Mouse (Mus musculus) forebrain, embryonic 14.5 days (tissue): ENCODE data around the gene Lpin2. TPM values are rescaled to one million over a fixed set of nuclear protein-coding genes. Genes with fewer than 3 reads are reported as not detected.

ENCODE experiments used
- ATAC-seq: fragments of 200-750 bp; cut with Nextera tagmentation; 2 replicates; pipeline ENCODE4 v1.8.0; 2017; ENCODE audit warnings: mild to moderate bottlenecking, moderate library complexity
- DNase-seq: peaks from one replicate; pipeline ENCODE4 v3.0.0-alpha.2; 2015; ENCODE audit warnings: low spot score
- H3K27ac ChIP-seq: fragments of 300-500 bp; sonication (generic); 2 replicates; pipeline ENCODE4 v1.5.1; 2014; ENCODE audit warnings: low read depth, mild to moderate bottlenecking, control low read depth, low read length, moderate library complexity
- H3K27me3 ChIP-seq: fragments of 300-500 bp; sonication (generic); replicated peaks from 2 replicates; pipeline ENCODE4 v1.6.1; 2014; ENCODE audit warnings: low read length, control low read depth, mixed read lengths; ENCODE audit not compliant: control insufficient read depth, insufficient read depth
- H3K36me3 ChIP-seq: fragments of 300-500 bp; sonication (generic); 2 replicates; pipeline ENCODE4 v1.6.1; 2014; ENCODE audit warnings: low read length, control low read depth; ENCODE audit not compliant: control insufficient read depth, insufficient read depth
- H3K4me1 ChIP-seq: fragments of 300-500 bp; sonication (generic); 2 replicates; pipeline ENCODE4 v1.6.1; 2014; ENCODE audit warnings: antibody characterized with exemption, low read length, control low read depth; ENCODE audit not compliant: control insufficient read depth, insufficient read depth
- H3K4me2 ChIP-seq: fragments of 300-500 bp; sonication (generic); 2 replicates; pipeline ENCODE4 v1.6.1; 2014; ENCODE audit warnings: mild to moderate bottlenecking, control low read depth, low read length
- H3K4me3 ChIP-seq: fragments of 300-500 bp; sonication (generic); 2 replicates; pipeline ENCODE4 v1.5.1; 2014; ENCODE audit warnings: low read depth, low read length, control low read depth
- H3K9ac ChIP-seq: fragments of 300-500 bp; sonication (generic); 2 replicates; pipeline ENCODE4 v1.6.1; 2014; ENCODE audit warnings: mild to moderate bottlenecking, low read length, control low read depth, moderate library complexity
- H3K9me3 ChIP-seq: fragments of 300-500 bp; sonication (generic); replicated peaks from 2 replicates; pipeline ENCODE4 v1.6.1; 2016; ENCODE audit warnings: low read length, control low read depth, mixed read lengths; ENCODE audit not compliant: control insufficient read depth
- WGBS: fragments of 180-500 bp; shearing (Covaris S2); extraction: QIAGEN DNeasy Blood & Tissue Kit; methylation state at CpG from one replicate; pipeline ENCODE4 v1.1.7; 2014; 5-methylcytosine and 5-hydroxymethylcytosine counted together
- polyA plus RNA-seq: library from polyadenylated mRNA; unstranded; fragments of >200 nt; fragmentation: Nextera tagmentation; extraction: Ambion mirVana; gene quantifications from 2 replicates; pipeline ENCODE4 v1.2.1, GENCODE M21; 2014

The Lpin2 gene
- polyA plus RNA-seq, 1 experiment from 2014 or later: 29.8 TPM

DNA sequence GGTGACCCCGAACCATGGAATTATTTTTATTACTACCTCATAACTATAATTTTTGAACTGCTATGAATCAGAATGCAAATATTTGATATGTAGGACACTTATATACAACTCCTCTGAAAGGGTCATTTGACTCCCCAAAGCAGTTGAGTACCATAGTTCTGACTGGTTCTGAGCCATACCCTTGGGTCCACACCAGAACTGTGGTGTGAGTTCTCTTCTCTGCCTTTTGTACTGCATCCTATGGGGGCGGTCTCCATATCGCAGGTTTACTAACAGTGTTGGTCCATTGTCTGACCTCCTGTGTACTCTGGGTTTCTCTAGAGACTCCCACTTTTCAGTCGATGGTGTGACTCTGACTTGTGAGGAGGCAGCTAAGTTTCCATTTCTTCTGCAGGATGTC, 63.7 kb downstream of the Lpin2 start:
- 94% methylated on average over 4 of the region's 4 CpGs for WGBS
- H3K27ac ChIP-seq: no peak overlapping the region
- H3K27me3 ChIP-seq: no peaks in the 10 kb centered on the region
- H3K9me3 ChIP-seq: no peaks in the 10 kb centered on the region
- peaks cover 81% of the 10 kb centered on the region for H3K36me3 ChIP-seq
- no peak overlapping the region for H3K9ac ChIP-seq
- no peak for ATAC-seq
- no peaks in the 10 kb centered on the region for H3K4me1 ChIP-seq
- H3K4me3 ChIP-seq: no peak overlapping the region
- no peak for DNase-seq
- H3K4me2 ChIP-seq: no peak overlapping the region

DNA sequence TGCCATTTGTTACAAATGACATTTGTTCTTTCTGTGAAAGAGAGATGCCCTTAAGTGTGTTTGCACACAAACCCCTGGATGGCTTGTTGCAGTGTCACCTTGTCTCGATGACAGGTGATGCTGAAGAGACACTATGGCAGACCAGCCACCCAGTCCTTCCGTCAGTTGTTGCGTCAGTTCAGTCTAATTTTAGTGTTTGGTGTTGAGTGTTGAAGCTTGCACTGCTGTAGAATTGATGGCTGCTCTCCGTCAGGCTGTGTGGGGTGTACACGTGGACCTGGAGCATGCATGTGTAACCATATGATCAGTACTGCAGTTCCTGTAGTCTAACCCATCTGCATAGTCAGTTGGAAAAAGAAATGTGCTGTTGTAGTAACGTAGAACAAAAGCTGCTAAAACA, 66.6 kb downstream of the Lpin2 start:
- DNase-seq (no peak), ATAC-seq (no peak)
- Histone ChIP-seq H3K4me3 (no peak overlapping the region), H3K4me1 (no peaks in the 10 kb centered on the region), H3K9me3 (no peaks in the 10 kb centered on the region), H3K27me3 (no peaks in the 10 kb centered on the region), H3K36me3 (peaks cover 53% of the 10 kb centered on the region), H3K4me2 (no peak overlapping the region), H3K27ac (no peak overlapping the region), H3K9ac (no peak overlapping the region)
- 78% methylated on average over 6 of the region's 6 CpGs for WGBS

DNA sequence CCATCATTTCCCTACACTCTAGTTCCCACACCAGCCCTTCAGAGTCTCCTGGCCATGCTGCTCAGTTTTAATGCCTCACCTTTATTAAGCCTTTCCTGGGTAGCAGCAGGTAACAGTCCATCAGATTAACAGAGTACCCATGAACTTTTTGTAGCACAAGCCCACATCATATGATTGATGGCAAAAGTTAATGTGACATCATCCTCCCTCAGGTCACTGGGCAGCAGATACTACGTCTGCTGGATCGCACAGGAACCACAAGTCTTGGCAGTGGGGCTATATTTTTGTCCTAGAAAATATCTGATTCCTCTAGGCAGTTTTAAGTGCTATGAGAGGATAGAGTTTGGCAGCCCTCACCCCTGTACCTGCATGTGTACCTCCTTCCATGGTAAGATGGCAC, 67.7 kb downstream of the Lpin2 start:
- no peak overlapping the region for H3K4me2 ChIP-seq
- no peaks in the 10 kb centered on the region for H3K9me3 ChIP-seq
- peaks cover 44% of the 10 kb centered on the region for H3K36me3 ChIP-seq
- no peak overlapping the region for H3K9ac ChIP-seq
- H3K27ac ChIP-seq: no peak overlapping the region
- no peak overlapping the region for H3K4me3 ChIP-seq
- 95% methylated on average over 2 of the region's 2 CpGs for WGBS
- H3K4me1 ChIP-seq: no peaks in the 10 kb centered on the region
- no peaks in the 10 kb centered on the region for H3K27me3 ChIP-seq
- DNase-seq (no peak), ATAC-seq (no peak)

DNA sequence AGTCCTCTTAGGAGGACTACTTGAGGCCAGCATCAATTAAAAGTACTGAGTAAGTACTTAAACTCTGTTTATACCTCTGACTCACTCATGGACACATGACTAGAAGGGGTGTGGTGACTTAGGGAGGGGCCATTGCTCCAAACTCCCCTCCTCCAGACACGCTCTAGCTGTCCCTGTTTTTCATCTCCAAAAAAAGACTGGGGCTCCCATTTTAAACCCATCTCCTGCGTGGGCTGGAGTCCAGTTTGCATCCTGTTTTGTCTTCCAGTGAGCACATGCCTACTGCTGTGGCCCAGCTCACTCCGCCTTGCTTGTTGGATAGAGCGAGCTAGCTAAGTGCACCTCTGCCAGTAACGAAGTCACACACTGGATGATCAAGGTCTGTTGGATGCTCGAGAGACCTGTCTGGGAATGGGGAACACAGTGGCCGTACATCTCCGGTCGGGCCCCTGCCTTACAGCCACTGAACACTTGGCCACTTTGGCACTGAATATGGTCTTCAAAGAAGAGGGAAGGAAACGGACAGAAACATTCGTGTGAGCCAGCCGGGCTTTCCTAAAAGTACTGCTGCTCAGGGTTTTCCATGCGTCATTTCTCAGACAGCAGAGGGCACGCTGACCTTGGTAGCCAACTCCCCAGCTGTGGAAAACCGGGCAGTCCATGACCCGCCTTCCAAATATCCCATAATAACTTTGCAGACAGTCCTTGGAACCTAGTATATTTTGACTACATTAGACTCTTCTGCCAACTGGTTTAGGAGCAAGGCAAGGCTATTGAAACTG, 68.7 kb downstream of the Lpin2 start:
- DNase-seq (no peak), ATAC-seq (no peak)
- Histone ChIP-seq H3K4me1 (no peaks in the 10 kb centered on the region), H3K9me3 (no peaks in the 10 kb centered on the region), H3K27ac (no peak overlapping the region), H3K27me3 (no peaks in the 10 kb centered on the region), H3K4me3 (no peak overlapping the region), H3K36me3 (peaks cover 35% of the 10 kb centered on the region), H3K9ac (no peak overlapping the region), H3K4me2 (no peak overlapping the region)
- WGBS: 89% methylated on average over 16 of the region's 16 CpGs

DNA sequence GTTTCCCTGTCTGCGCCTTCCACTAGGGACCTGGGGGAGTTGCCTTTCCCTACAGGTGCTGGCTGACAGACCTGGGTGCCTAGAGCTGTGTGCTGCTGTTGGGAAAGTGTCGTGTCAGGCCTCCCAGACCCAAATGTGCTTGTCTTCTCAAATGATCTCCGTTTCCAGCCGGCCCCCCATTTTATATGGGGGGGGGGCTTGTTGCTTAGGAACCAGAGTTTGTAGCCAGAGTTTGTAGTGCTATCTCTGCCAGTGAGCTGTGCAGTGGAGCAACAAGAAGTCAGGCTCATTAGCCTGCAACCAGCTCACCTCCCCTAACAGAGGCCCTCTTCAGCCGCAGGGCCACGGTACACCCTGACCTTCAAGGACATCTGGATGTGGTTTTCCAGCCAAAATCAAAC, 69.2 kb downstream of the Lpin2 start:
- no peak for ATAC-seq

DNA sequence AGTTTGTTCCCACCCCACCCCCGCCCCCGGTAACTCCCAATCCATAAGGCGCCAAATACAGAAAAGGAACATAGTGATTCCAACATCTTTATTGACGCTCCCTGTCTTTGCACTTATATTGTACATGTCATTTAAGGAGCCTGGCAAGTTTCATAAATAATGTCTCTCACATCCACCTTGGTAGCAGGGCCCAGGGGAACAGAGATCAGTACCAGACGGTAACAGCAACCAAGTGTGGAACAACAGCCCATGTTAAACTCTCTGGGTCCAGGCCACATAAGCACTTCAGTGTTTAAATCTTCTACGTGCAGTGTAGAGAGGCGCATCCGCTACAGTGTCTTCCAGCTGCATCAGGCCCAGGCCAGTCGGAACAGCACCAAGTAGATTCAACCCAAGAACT, 69.7 kb downstream of the Lpin2 start:
- no peak overlapping the region for H3K27ac ChIP-seq
- H3K4me2 ChIP-seq: no peak overlapping the region
- 89% methylated on average over 9 of the region's 9 CpGs for WGBS
- H3K4me3 ChIP-seq: no peak overlapping the region
- H3K9me3 ChIP-seq: no peaks in the 10 kb centered on the region
- H3K4me1 ChIP-seq: no peaks in the 10 kb centered on the region
- no peaks in the 10 kb centered on the region for H3K27me3 ChIP-seq
- ATAC-seq: no peak
- peaks cover 24% of the 10 kb centered on the region for H3K36me3 ChIP-seq
- H3K9ac ChIP-seq: no peak overlapping the region
- DNase-seq: no peak

More for the DNA sequence above, 69.2 kb downstream of the Lpin2 start:
- no peak for DNase-seq
- Histone ChIP-seq H3K27me3 (no peaks in the 10 kb centered on the region), H3K4me3 (no peak overlapping the region), H3K9ac (no peak overlapping the region), H3K9me3 (no peaks in the 10 kb centered on the region), H3K4me1 (no peaks in the 10 kb centered on the region), H3K36me3 (peaks cover 29% of the 10 kb centered on the region), H3K4me2 (no peak overlapping the region), H3K27ac (no peak overlapping the region)
- 64% methylated on average over 6 of the region's 6 CpGs for WGBS

DNA sequence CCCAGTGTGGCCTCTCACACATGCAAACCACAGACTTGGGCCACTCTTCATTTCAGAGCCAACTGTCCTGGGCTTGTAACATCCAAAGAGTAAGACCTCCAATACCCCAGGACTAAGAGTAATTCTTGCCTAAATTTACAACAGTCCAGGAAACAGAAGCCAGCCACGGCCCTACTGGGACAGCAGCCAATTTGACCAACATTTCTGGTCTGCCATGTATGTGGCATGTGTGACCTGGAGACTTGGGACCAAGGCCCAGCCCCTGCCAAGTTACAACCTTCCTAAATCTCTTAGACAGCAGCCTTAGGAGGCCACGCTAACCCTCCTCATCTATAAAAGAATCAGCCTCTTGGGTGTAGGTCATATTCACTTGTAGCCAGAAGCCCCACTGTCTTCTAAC, 71.0 kb downstream of the Lpin2 start:
- no peaks in the 10 kb centered on the region for H3K27me3 ChIP-seq
- no peak overlapping the region for H3K27ac ChIP-seq
- 95% methylated on average over 2 of the region's 2 CpGs for WGBS
- peaks cover 11% of the 10 kb centered on the region for H3K36me3 ChIP-seq
- H3K9ac ChIP-seq: no peak overlapping the region
- DNase-seq (no peak), ATAC-seq (no peak)
- no peak overlapping the region for H3K4me2 ChIP-seq
- H3K4me3 ChIP-seq: no peak overlapping the region
- H3K4me1 ChIP-seq: no peaks in the 10 kb centered on the region
- H3K9me3 ChIP-seq: no peaks in the 10 kb centered on the region

DNA sequence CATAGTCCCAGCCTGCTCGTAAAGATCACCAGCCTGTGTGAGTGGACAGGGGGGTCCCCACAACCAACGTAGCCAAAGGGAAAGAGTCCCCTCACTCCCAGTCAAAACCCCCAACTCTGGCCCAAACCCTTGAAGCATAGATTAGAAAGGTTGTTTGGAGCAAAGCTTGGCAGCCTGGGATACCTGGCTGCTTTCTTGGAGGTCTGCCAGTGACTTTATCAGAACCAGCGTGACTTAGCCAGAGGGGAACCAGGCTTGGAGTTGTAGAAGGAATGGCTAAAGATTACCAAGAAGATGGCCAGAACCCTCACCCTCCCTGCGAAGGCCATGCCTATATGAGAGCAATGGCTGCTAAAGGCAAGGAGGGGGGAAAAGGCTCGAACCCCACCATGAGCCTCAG, 71.7 kb downstream of the Lpin2 start:
- Histone ChIP-seq H3K9me3 (no peaks in the 10 kb centered on the region), H3K9ac (no peak overlapping the region), H3K36me3 (peaks cover 7% of the 10 kb centered on the region), H3K4me1 (no peaks in the 10 kb centered on the region), H3K4me2 (no peak overlapping the region), H3K27me3 (no peaks in the 10 kb centered on the region), H3K4me3 (no peak overlapping the region), H3K27ac (no peak overlapping the region)
- no peak for ATAC-seq
- WGBS: 90% methylated on average over 5 of the region's 5 CpGs
- DNase-seq: no peak

DNA sequence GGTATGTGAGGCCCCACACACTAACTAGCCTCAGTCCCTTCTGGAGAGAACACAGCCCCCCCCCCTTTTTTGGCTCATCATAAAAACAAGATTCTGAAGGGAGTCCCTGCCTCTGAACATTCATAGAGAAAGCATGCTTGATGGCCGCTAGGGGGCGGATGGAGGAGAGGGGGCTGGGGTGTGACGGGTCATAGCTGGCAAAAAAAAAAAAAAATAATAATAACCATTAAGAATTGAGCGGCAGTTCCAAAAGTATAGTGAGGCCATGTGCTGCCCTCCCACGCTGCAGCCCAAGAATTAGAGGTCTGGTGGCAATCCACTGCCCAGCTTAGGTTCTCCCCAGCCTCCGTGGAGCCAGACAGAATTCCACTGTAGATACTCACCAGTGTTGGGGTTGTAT, 72.4 kb downstream of the Lpin2 start:
- no peaks in the 10 kb centered on the region for H3K9me3 ChIP-seq
- H3K27ac ChIP-seq: no peak overlapping the region
- no peak overlapping the region for H3K4me3 ChIP-seq
- peak; percentile 21 for DNase-seq
- no peaks in the 10 kb centered on the region for H3K4me1 ChIP-seq
- peaks cover 4% of the 10 kb centered on the region for H3K36me3 ChIP-seq
- H3K9ac ChIP-seq: no peak overlapping the region
- ATAC-seq: no peak
- H3K27me3 ChIP-seq: no peaks in the 10 kb centered on the region
- WGBS: 56% methylated on average over 6 of the region's 6 CpGs
- H3K4me2 ChIP-seq: no peak overlapping the region
